Mouse (Mus musculus): ENCODE data around the gene Dnah9. TPM values are rescaled to one million over a fixed set of nuclear protein-coding genes. Genes with fewer than 3 reads are reported as not detected.

Dnah9 gene
- polyA plus RNA-seq, 1 experiment from 2014 or later = 3.1 TPM

GRCm38 (mm10) chr11:65905487-65905886, 262.9 kb downstream of the Dnah9 start:
- no peak overlapping the region for H3K9ac ChIP-seq
- H3K4me3 ChIP-seq = no peak overlapping the region
- H3K4me1 ChIP-seq = no peaks in the 10 kb centered on the region
- ATAC-seq (replicated peaks) = no peak
- H3K9me3 ChIP-seq = no peaks in the 10 kb centered on the region
- no peak overlapping the region for H3K4me2 ChIP-seq
- H3K27ac ChIP-seq = no peak overlapping the region
- H3K27me3 ChIP-seq (replicated peaks) = no peaks in the 10 kb centered on the region
- H3K36me3 ChIP-seq (replicated peaks) = no peaks in the 10 kb centered on the region
- 75% methylated on average over 2 of the region's 2 CpGs for WGBS

GRCm38 (mm10) chr11:65903944-65904343, 264.4 kb downstream of the Dnah9 start:
- Histone ChIP-seq H3K4me1 (no peaks in the 10 kb centered on the region), H3K27me3 (replicated peaks) (no peaks in the 10 kb centered on the region), H3K27ac (no peak overlapping the region), H3K9ac (no peak overlapping the region), H3K4me2 (no peak overlapping the region), H3K36me3 (replicated peaks) (no peaks in the 10 kb centered on the region), H3K9me3 (no peaks in the 10 kb centered on the region), H3K4me3 (no peak overlapping the region)
- WGBS = 82% methylated on average over 2 of the region's 2 CpGs
- no peak for ATAC-seq (replicated peaks)

- no peak for ATAC-seq (replicated peaks)
- 87% methylated on average over 2 of the region's 2 CpGs for WGBS
- no peaks in the 10 kb centered on the region for H3K27me3 ChIP-seq (replicated peaks)
- no peak overlapping the region for H3K9ac ChIP-seq
- no peaks in the 10 kb centered on the region for H3K4me1 ChIP-seq
- H3K36me3 ChIP-seq (replicated peaks) = no peaks in the 10 kb centered on the region
- no peak overlapping the region for H3K27ac ChIP-seq
- no peak overlapping the region for H3K4me2 ChIP-seq
- H3K4me3 ChIP-seq = no peak overlapping the region
- H3K9me3 ChIP-seq = no peaks in the 10 kb centered on the region
These were observed 286.9 kb downstream of the Dnah9 start for GRCm38 (mm10) chr11:65881465-65881864.

- no peak for ATAC-seq (replicated peaks)
- no peak overlapping the region for H3K27ac ChIP-seq
- H3K9me3 ChIP-seq = no peaks in the 10 kb centered on the region
- no peaks in the 10 kb centered on the region for H3K4me1 ChIP-seq
- H3K27me3 ChIP-seq (replicated peaks) = no peaks in the 10 kb centered on the region
- no peaks in the 10 kb centered on the region for H3K36me3 ChIP-seq (replicated peaks)
- no peak overlapping the region for H3K4me2 ChIP-seq
- no peak overlapping the region for H3K9ac ChIP-seq
- H3K4me3 ChIP-seq = no peak overlapping the region
- 40% methylated on average over 1 of the region's 1 CpGs for WGBS
These were observed 291.1 kb downstream of the Dnah9 start for GRCm38 (mm10) chr11:65877146-65877775.

DNA sequence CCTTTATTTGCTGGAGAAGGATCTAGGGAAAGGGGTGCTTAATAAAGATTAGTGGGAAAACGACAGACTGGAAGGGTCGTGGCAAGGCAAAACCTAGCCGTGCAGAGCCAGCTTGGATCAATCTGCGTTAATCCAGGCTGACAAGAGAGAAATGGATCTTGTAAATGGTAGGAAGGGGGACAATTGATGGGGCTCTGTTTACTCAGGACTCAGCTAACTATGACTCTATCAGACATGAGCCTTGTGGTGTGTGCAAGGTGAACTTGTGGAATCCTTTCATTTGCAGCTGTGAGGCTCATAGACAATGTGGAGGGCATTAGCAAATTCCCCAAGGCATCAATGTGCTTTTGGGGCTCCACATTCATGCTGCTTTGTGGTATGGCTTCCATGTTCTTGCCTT, 306.9 kb downstream of the Dnah9 start:
- H3K27ac ChIP-seq = no peak overlapping the region

DNA sequence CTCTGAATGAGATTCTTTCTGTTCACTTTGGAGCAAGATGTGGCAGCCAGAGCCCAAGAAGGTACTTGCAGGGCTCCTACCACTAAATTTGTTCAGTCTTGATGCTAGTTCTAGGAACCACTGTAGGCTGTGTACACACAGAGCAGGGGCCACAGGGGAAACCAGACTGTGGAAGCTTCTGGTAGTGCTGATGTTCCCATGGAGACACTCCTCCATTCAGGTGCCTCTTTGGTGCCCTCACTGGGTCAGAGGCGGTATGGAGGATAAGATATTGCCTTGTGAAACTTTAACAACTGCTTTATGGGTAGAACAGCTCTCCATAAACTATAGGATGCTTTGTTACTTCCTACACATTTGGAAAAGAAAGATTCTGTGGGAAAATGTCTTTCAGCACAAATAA, 316.3 kb downstream of the Dnah9 start:
- Histone ChIP-seq H3K36me3 (replicated peaks) (no peaks in the 10 kb centered on the region), H3K27me3 (replicated peaks) (no peaks in the 10 kb centered on the region), H3K4me3 (no peak overlapping the region), H3K9me3 (no peaks in the 10 kb centered on the region), H3K27ac (no peak overlapping the region), H3K9ac (no peak overlapping the region), H3K4me1 (no peaks in the 10 kb centered on the region), H3K4me2 (no peak overlapping the region)
- 16% methylated on average over 1 of the region's 1 CpGs for WGBS
- no peak for ATAC-seq (replicated peaks)

More for the DNA sequence above, 306.9 kb downstream of the Dnah9 start:
- no peak overlapping the region for H3K4me2 ChIP-seq
- H3K27me3 ChIP-seq (replicated peaks) = no peaks in the 10 kb centered on the region
- H3K4me1 ChIP-seq = no peaks in the 10 kb centered on the region
- H3K9ac ChIP-seq = no peak overlapping the region
- no peaks in the 10 kb centered on the region for H3K36me3 ChIP-seq (replicated peaks)
- no peak for ATAC-seq (replicated peaks)
- H3K9me3 ChIP-seq = no peaks in the 10 kb centered on the region
- no peak overlapping the region for H3K4me3 ChIP-seq
- 17% methylated on average over 4 of the region's 4 CpGs for WGBS

GRCm38 (mm10) chr11:65846446-65846845, 321.9 kb downstream of the Dnah9 start:
- Histone ChIP-seq H3K36me3 (replicated peaks) (no peaks in the 10 kb centered on the region), H3K27ac (no peak overlapping the region), H3K4me3 (no peak overlapping the region), H3K9me3 (no peaks in the 10 kb centered on the region), H3K9ac (no peak overlapping the region), H3K27me3 (replicated peaks) (no peaks in the 10 kb centered on the region), H3K4me2 (no peak overlapping the region), H3K4me1 (no peaks in the 10 kb centered on the region)
- 86% methylated on average over 5 of the region's 5 CpGs for WGBS
- ATAC-seq (replicated peaks) = no peak

DNA sequence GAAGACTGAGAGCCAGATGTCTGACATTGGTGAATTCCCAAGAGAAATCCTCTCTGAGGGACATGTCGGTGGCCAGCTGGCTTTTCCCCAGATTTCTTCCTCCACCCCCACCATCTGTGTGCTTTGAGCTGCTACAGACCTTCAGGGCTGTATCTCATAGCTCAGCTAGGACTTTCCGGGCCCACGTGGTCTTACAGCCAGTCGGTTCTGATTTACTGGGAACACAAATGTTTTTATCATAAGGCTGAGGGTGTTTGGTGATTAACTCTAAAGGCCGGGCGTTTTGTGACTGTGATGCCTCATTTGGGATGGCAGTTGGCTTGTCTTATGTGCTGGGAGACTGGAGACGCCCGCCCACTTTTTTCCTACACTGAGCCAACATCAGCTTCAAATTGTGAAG, 329.4 kb downstream of the Dnah9 start:
- no peaks in the 10 kb centered on the region for H3K36me3 ChIP-seq (replicated peaks)
- H3K27ac ChIP-seq = no peak overlapping the region
- no peaks in the 10 kb centered on the region for H3K27me3 ChIP-seq (replicated peaks)
- H3K4me1 ChIP-seq = no peaks in the 10 kb centered on the region
- no peak overlapping the region for H3K4me3 ChIP-seq
- no peak for ATAC-seq (replicated peaks)
- H3K9ac ChIP-seq = no peak overlapping the region
- H3K9me3 ChIP-seq = no peaks in the 10 kb centered on the region
- 81% methylated on average over 8 of the region's 8 CpGs for WGBS
- no peak overlapping the region for H3K4me2 ChIP-seq

GRCm38 (mm10) chr11:65824556-65824955, 343.8 kb downstream of the Dnah9 start:
- no peak for ATAC-seq (replicated peaks)
- Histone ChIP-seq H3K4me1 (no peaks in the 10 kb centered on the region), H3K9ac (no peak overlapping the region), H3K27ac (no peak overlapping the region), H3K4me2 (no peak overlapping the region), H3K9me3 (no peaks in the 10 kb centered on the region), H3K4me3 (no peak overlapping the region), H3K27me3 (replicated peaks) (no peaks in the 10 kb centered on the region), H3K36me3 (replicated peaks) (peaks cover 3% of the 10 kb centered on the region; the same call in 1 of the 2 replicates)
- WGBS = 92% methylated on average over 3 of the region's 3 CpGs

- WGBS = 15% methylated on average over 7 of the region's 7 CpGs
- peak; percentile 82 for ATAC-seq (replicated peaks)
- Histone ChIP-seq H3K4me2 (no peak overlapping the region), H3K27ac (no peak overlapping the region), H3K27me3 (replicated peaks) (no peaks in the 10 kb centered on the region), H3K4me1 (no peaks in the 10 kb centered on the region), H3K9ac (no peak overlapping the region), H3K4me3 (no peak overlapping the region), H3K9me3 (no peaks in the 10 kb centered on the region), H3K36me3 (replicated peaks) (peaks cover 3% of the 10 kb centered on the region; the same call in 1 of the 2 replicates)
These were observed 347.5 kb downstream of the Dnah9 start for GRCm38 (mm10) chr11:65820877-65821276.

GRCm38 (mm10) chr11:65820280-65820679, 348.1 kb downstream of the Dnah9 start:
- Histone ChIP-seq H3K4me3 (no peak overlapping the region), H3K9me3 (no peaks in the 10 kb centered on the region), H3K27ac (no peak overlapping the region), H3K36me3 (replicated peaks) (peaks cover 3% of the 10 kb centered on the region; the same call in 1 of the 2 replicates), H3K9ac (no peak overlapping the region), H3K4me2 (no peak overlapping the region), H3K4me1 (no peaks in the 10 kb centered on the region), H3K27me3 (replicated peaks) (no peaks in the 10 kb centered on the region)
- ATAC-seq (replicated peaks) = peak; percentile 71
- 67% methylated on average over 5 of the region's 5 CpGs for WGBS

GRCm38 (mm10) chr11:65818193-65818592, 350.2 kb downstream of the Dnah9 start:
- no peaks in the 10 kb centered on the region for H3K9me3 ChIP-seq
- H3K36me3 ChIP-seq (replicated peaks) = no peaks in the 10 kb centered on the region; the same call in 1 of the 2 replicates
- no peak overlapping the region for H3K27ac ChIP-seq
- H3K27me3 ChIP-seq (replicated peaks) = no peaks in the 10 kb centered on the region
- no peak overlapping the region for H3K4me2 ChIP-seq
- no peak for ATAC-seq (replicated peaks)
- WGBS = 81% methylated on average over 1 of the region's 1 CpGs
- H3K9ac ChIP-seq = no peak overlapping the region
- H3K4me1 ChIP-seq = no peaks in the 10 kb centered on the region
- no peak overlapping the region for H3K4me3 ChIP-seq

GRCm38 (mm10) chr11:65816237-65816636, 352.1 kb downstream of the Dnah9 start:
- Histone ChIP-seq H3K4me2 (no peak overlapping the region), H3K27ac (no peak overlapping the region)
- WGBS = 59% methylated on average over 6 of the region's 6 CpGs

More at GRCm38 (mm10) chr11:65816237-65816636, 352.1 kb downstream of the Dnah9 start:
- Histone ChIP-seq H3K4me1 (peaks cover 9% of the 10 kb centered on the region), H3K27me3 (replicated peaks) (no peaks in the 10 kb centered on the region), H3K4me3 (no peak overlapping the region), H3K9ac (no peak overlapping the region), H3K9me3 (no peaks in the 10 kb centered on the region), H3K36me3 (replicated peaks) (no peaks in the 10 kb centered on the region; the same call in 1 of the 2 replicates)
- ATAC-seq (replicated peaks) = no peak

Data from midbrain, embryonic 15.5 days (tissue).